Mouse (Mus musculus) myocyte (in vitro differentiated cells): Measurements from ENCODE around the gene Idh3g.

ENCODE experiments used
- CEBPB ChIP-seq: IDR thresholded peaks from 2 replicates; pipeline ENCODE4 v1.6.1; 2011; ENCODE audit warnings: mild to moderate bottlenecking, moderate library complexity; ENCODE audit not compliant: poor library complexity, insufficient read depth, severe bottlenecking
- E2F4 ChIP-seq: IDR thresholded peaks from one replicate; pipeline ENCODE4 v1.6.1; 2011; ENCODE audit warnings: mild to moderate bottlenecking, control low read depth, moderate library complexity; ENCODE audit not compliant: insufficient read depth
- MAX ChIP-seq: IDR thresholded peaks from one replicate; pipeline ENCODE4 v1.6.1; 2011; ENCODE audit warnings: low read depth, mild to moderate bottlenecking, control low read depth
- MYOD1 ChIP-seq, 3 experiments: IDR thresholded peaks; one replicate each; pipeline ENCODE4 v1.6.1; 2011; ENCODE audit warnings: control low read depth in 2 of 3, low read depth in 2 of 3, mild to moderate bottlenecking in 2 of 3, moderate library complexity in 1 of 3; ENCODE audit not compliant: insufficient read length in 2 of 3, control insufficient read depth in 1 of 3
- MYOG ChIP-seq, 3 experiments: IDR thresholded peaks; one replicate each; pipeline ENCODE4 v1.6.1; 2011; ENCODE audit warnings: control low read depth in 2 of 3, low read depth in 2 of 3, mild to moderate bottlenecking in 2 of 3; ENCODE audit not compliant: insufficient read length in 2 of 3, control insufficient read depth in 1 of 3, insufficient read depth in 1 of 3
- POLR2A ChIP-seq: IDR thresholded peaks from one replicate; pipeline ENCODE4 v1.6.1; 2011; ENCODE audit warnings: low read depth, mild to moderate bottlenecking, control low read depth, moderate library complexity; ENCODE audit not compliant: insufficient read length
- POLR2AphosphoS2 ChIP-seq: IDR thresholded peaks from one replicate; pipeline ENCODE4 v1.6.1; 2011; ENCODE audit warnings: low read depth, control low read depth; ENCODE audit not compliant: insufficient read length
- REST ChIP-seq: IDR thresholded peaks from one replicate; pipeline ENCODE4 v1.6.1; 2011; ENCODE audit warnings: mild to moderate bottlenecking, control low read depth, moderate library complexity; ENCODE audit not compliant: insufficient read depth, insufficient read length
- SRF ChIP-seq: IDR thresholded peaks from one replicate; pipeline ENCODE4 v1.6.1; 2011; ENCODE audit warnings: low read depth; ENCODE audit not compliant: control insufficient read depth, insufficient read length
- TCF12 ChIP-seq: IDR thresholded peaks from one replicate; pipeline ENCODE4 v1.6.1; 2011; ENCODE audit warnings: mild to moderate bottlenecking, control low read depth; ENCODE audit not compliant: poor library complexity, insufficient read depth, severe bottlenecking
- TCF3 ChIP-seq: IDR thresholded peaks from one replicate; pipeline ENCODE4 v1.6.1; 2011; ENCODE audit warnings: low read depth, control low read depth; ENCODE audit not compliant: insufficient read length
- USF1 ChIP-seq: IDR thresholded peaks from one replicate; pipeline ENCODE4 v1.6.1; 2011; ENCODE audit warnings: low read depth, mild to moderate bottlenecking, control low read depth, moderate library complexity

DNA sequence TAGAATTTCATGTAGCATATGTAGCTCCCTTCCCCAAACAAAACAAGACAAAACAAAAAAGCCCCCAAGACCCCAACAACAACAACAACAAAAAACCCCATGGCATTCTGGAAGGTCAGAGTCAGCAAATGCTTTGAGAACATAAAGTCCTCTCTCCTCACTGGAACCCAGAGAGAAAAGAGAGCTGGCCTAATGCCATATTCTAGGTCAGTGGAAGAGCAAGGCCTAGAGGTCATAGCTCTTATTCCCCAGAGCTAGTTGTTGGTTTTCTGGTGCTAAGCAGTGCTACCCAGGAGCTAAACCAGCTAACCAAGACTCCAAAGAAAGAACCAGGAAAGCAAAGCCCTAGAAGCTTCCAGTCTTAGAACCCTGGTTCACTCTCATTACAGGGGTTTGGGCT, 1.0 kb downstream of the Idh3g start:
- TF ChIP-seq E2F4 (no peak), POLR2AphosphoS2 (no peak), REST (no peak), MAX (no peak), USF1 (no peak), MYOG (IDR thresholded peaks at IDR 0.05; ENCODE audit: control insufficient read depth in 1 of 3, insufficient read depth in 1 of 3, insufficient read length in 2 of 3, low read depth in 2 of 3) (no peak), POLR2A (no peak), MYOD1 (IDR thresholded peaks at IDR 0.05; ENCODE audit: control insufficient read depth in 1 of 3, insufficient read length in 2 of 3, low read depth in 2 of 3) (no peak), CEBPB (no peak), TCF12 (no peak), TCF3 (no peak), SRF (no peak)
